Mouse (Mus musculus) olfactory bulb, adult 2 months (tissue): ENCODE results near the gene Thap7. TPM values are rescaled to one million over a fixed set of nuclear protein-coding genes. Genes with fewer than 3 reads are reported as not detected.

Experiments
- H3K27ac ChIP-seq: fragments of 200-500 bp; 2 replicates; pipeline ENCODE4 v1.5.1; 2012; ENCODE audit warnings: low read depth, low read length; ENCODE audit not compliant: insufficient read depth
- H3K4me1 ChIP-seq: fragments of 200-500 bp; 2 replicates; pipeline ENCODE4 v1.6.1; 2012; ENCODE audit warnings: low read length; ENCODE audit not compliant: control insufficient read depth, insufficient read depth
- H3K4me3 ChIP-seq: fragments of 200-500 bp; 2 replicates; pipeline ENCODE4 v1.5.1; 2012; ENCODE audit warnings: mild to moderate bottlenecking, low read depth, low read length, moderate library complexity; ENCODE audit not compliant: insufficient read depth
- CTCF ChIP-seq: fragments of 200-500 bp; IDR thresholded peaks from 2 replicates; pipeline ENCODE4 v1.5.1; 2012; ENCODE audit warnings: low read depth, mild to moderate bottlenecking, low read length, moderate library complexity; ENCODE audit not compliant: insufficient read depth
- POLR2A ChIP-seq: fragments of 200-500 bp; IDR thresholded peaks from 2 replicates; pipeline ENCODE4 v1.6.1; 2012; ENCODE audit warnings: mild to moderate bottlenecking, low read depth, low read length, moderate library complexity; ENCODE audit not compliant: insufficient read depth
- WGBS: fragments of 180-500 bp; shearing (Covaris S2); methylation state at CpG from one replicate; pipeline ENCODE4 v1.1.7; 2018; 5-methylcytosine and 5-hydroxymethylcytosine counted together
- polyA plus RNA-seq: library from polyadenylated mRNA; stranded (reverse); fragments of >200 nt; gene quantifications from 2 replicates; pipeline ENCODE4 v1.2.4, GENCODE M21; 2012; ENCODE audit warnings: low replicate concordance; ENCODE audit not compliant: missing spikeins, insufficient read depth, insufficient read length

Gene Thap7
- polyA plus RNA-seq, 1 experiment, result not detected

- no peak for TF ChIP-seq POLR2A
- TF ChIP-seq CTCF, result no peak
- WGBS, result 4% methylated on average over 2 of the region's 2 CpGs
- Histone ChIP-seq H3K27ac (peak overlapping the region; percentile 80), H3K4me1 (peaks cover 25% of the 10 kb centered on the region), H3K4me3 (no peak overlapping the region)
Measured at GRCm38 (mm10) chr16:17496499-17497305, 34.2 kb downstream of the Thap7 start.

DNA sequence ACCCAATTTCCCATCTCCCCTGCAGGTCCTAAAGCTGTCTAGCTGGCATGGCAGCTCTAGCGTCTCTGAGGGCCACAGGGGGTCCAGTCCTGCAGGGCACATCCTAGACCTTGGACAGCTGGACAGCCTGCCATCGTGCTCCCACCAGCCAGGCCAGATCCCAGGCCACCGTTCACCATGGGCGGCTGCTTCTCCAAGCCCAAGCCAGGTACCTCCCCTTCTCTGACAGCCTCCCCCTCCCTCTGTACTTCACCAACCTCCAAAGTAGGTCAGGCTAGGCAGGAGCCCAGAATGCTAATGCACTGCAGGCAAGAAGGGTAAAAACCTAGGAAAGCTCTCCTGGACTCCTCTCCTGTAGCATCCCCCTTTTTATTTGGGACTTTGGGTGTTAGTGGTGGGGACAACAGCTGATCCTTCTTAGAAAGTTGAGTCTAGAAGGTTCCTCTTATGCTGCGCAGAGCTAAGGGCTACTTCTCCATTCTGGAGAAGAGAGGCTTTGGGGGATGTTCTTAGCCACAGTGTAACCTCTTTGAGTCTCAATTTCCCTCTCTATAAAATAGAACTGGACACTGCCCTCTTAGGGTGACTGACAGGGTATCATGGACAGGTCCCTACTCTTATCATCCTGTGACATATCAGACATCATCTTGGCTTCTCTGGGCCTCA lies 38.9 kb downstream of the Thap7 start:
- WGBS, result 53% methylated on average over 5 of the region's 5 CpGs
- no peak for TF ChIP-seq POLR2A
- TF ChIP-seq CTCF, result no peak
- Histone ChIP-seq H3K27ac (0 out of 2 replicates have a peak overlapping the region, but pooled peaks have one; percentile 55), H3K4me1 (peaks cover 24% of the 10 kb centered on the region), H3K4me3 (no peak overlapping the region)

DNA sequence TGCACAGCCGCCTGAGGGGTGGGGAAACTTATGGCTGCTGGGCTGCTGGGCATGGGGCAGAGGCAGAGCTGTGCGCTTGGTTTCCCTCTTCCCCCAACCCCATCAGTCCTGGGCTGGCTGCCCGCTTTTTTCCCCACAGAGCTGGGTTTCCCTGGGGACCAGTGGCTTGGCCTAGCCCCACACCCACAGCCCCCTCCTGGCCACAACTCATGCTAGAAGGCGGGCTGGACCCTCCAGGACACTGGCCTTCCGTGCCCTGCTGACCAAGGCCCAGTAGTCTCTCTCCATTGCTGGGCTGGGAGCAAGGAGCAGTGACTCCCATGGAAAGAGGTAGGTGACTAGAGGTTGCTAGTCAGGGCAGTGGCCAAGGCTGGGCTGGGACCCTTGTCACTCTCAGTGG lies 39.8 kb downstream of the Thap7 start:
- H3K27ac ChIP-seq, result 0 out of 2 replicates have a peak overlapping the region, but pooled peaks have one; percentile 25
- peaks cover 16% of the 10 kb centered on the region for H3K4me1 ChIP-seq
- TF ChIP-seq POLR2A (no peak), CTCF (no peak)
- WGBS, result 76% methylated on average over 5 of the region's 5 CpGs
- H3K4me3 ChIP-seq, result no peak overlapping the region

- TF ChIP-seq CTCF (no peak), POLR2A (no peak)
- peaks cover 13% of the 10 kb centered on the region for H3K4me1 ChIP-seq
- H3K4me3 ChIP-seq, result peak within 1 kb of the TSS; percentile 52
- 4% methylated on average over 47 of the region's 47 CpGs for WGBS
- H3K27ac ChIP-seq, result no peak within 1 kb of the TSS
Measured at GRCm38 (mm10) chr16:17489469-17490111, 41.3 kb downstream of the Thap7 start, which contains the start of gene Aifm3. Gene Aifm3, plus strand, starts transcription at chr16:17489611.

DNA sequence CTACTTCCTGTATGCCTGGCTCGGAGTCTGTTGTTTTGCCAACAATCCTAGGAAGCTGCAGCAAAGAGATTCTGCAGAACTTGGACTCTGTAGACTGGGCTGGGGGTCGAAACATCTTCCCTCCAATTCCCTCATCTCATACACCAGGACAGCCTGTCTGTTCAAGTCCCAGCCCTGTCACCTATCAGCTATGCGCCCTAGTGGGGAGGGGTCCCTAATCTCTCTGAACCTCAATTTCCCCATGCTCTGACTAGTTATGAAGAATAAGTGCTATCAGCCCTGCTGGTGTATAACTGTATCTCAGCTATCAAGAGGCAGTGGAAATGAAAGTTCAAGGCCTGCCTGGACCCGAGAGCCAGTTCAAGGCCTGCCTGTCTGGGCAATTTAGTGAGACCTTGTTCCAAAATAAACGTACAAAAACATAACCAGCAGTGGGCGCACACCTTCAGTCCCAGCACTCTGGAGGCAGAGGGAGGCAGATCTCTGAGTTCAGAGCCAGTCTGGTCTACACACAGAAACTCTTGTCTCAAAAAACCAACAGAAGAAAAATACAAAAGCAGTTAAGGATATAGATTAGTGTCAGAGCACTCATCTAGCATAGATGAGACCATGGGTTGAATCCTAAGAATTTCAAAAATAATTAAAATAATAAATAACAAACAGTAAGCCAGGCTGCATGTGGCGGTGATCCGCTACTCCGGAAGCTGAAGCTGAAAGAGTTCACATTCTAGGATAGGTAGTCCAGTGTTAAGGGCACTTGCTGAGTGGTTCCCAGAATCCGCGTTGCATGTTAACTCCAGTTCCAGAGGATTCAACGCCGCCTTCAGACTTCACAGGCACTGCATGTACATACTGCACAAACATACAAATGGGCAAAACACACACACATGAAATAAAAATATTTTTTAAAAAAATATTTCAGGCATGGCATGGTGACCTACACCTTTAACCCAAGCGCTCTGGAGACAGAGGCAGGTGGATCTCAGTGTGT lies 42.2 kb downstream of the Thap7 start:
- peaks cover 16% of the 10 kb centered on the region for H3K4me1 ChIP-seq
- TF ChIP-seq POLR2A (no peak), CTCF (no peak)
- H3K27ac ChIP-seq, result no peak overlapping the region
- 57% methylated on average over 14 of the region's 14 CpGs for WGBS
- H3K4me3 ChIP-seq, result peak overlapping the region; percentile 52

DNA sequence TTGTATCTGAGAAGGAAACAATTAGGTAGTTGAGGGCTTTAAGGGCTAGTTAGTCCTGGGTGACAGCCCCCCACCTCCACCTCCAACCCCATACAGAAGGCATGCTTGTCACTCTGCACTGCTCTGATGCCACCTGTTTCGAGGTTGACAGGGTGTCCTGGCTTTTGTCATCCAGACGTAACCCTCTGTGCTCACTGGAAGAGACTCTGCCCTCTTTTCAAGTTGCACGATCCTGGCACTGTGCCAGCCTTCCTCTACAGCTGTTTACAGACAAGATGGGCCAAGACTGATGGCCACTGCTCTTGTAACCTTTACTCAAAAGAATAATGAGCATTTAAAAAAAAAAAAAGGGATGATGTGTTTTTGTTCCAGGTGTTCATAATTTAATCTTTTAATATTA lies 44.4 kb downstream of the Thap7 start:
- Histone ChIP-seq H3K4me3 (no peak overlapping the region), H3K4me1 (peaks cover 16% of the 10 kb centered on the region), H3K27ac (no peak overlapping the region)
- WGBS, result 22% methylated on average over 3 of the region's 3 CpGs
- TF ChIP-seq CTCF, result no peak
- TF ChIP-seq POLR2A, result no peak

GRCm38 (mm10) chr16:17481465-17481864 lies 49.5 kb downstream of the Thap7 start:
- H3K4me3 ChIP-seq, result no peak overlapping the region
- TF ChIP-seq CTCF (no peak), POLR2A (no peak)
- H3K4me1 ChIP-seq, result peaks cover 5% of the 10 kb centered on the region; the same call in 1 of the 2 replicates
- WGBS, result 96% methylated on average over 2 of the region's 2 CpGs
- no peak overlapping the region for H3K27ac ChIP-seq
